Mouse (Mus musculus): ENCODE measurements around the gene Syt7.

The Syt7 gene

DNA sequence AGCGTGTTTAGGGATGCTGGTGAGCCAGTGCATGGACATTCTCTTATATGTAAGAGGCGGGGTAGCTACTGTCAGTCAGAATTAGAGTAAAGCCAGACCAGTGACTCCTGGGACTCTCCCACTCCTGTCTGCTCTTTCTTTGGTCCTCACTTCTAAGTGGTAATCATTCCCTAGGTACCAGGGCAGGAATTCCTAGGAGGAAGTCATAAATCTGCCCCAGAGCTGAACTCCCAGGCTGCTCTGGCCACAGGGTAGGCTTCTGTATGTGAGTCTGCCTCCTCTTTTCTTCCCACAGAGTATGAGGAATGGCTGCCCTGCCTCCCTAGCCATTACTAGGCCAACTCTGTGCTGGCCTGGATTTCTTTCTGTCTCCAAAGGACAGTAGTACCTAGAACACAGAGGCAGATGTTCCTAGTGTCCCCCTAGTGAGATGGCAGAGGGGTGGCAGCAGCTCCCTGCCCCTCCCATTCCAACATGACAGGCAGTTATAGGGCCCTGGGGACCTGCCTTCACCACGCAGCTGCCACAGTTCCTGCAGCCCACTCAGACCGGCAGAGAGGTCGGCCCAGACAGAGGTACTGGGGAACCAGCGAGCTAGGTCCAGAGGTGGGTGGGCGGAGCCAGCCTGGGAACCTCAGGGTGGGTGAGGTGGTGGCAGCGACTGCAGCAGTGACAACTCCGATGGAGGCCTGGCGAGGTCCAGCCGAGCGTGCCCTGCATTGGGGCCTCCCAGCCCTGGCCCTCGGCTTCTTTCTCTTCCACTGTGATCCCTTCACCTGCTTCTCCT lies 36.8 kb downstream of the Syt7 start:
- DNase-seq: no peak

DNA sequence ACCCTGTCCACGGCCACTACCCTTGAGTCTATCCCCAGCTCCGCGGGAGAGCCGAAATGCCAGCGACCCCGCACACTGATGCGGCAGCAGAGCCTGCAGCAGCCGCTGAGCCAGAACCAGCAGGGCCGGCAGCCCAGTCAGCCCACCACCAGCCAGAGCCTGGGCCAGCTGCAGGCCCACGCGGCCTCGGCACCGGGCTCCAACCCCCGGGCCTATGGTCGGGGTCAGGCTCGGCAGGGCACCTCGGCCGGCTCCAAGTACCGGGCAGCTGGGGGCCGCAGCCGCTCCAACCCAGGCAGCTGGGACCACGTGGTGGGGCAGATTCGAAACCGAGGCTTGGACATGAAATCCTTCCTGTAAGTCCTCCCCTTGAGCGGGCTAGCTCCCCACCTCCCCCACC lies 37.4 kb downstream of the Syt7 start:
- no peak for DNase-seq

DNA sequence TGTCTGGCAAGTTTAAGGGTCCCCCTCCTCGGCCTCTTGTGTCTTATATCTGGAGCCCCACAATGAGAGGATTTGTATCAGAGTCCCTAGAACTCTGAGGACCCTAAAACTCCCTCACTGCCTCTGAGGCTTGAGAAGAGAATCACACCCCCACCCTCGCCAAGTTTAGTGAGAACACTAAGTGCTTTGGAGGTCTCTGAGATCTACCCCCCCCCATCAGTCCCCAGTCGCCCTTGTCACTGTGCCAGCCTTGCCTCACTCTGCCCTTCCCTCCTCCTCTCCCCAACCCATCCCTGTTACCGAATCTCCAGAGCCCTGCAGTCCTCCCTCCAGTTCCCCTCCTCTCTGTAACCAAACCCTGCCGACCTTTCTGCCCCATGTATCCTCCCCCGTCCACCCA lies 37.9 kb downstream of the Syt7 start:
- DNase-seq: no peak

DNA sequence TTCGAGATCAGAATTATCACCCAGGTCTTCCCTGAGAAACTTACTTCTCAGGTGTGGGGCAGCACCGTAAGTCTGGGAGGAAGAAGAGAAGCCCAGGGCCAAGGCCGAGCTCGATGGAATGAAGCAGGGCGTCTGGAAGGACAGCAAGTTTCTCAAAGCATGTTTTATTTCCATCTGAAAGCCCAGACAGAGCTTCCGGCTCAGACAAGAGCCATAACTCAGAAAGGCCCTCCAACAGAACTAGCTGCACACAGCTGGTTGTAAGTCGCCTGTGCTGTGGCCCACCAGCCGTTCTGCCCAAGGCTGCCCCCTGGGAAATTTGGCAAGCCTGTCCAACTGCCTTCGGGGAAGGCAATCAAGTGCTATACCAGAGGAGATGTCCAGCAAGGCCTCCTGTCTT lies 38.5 kb downstream of the Syt7 start:
- DNase-seq: no peak

DNA sequence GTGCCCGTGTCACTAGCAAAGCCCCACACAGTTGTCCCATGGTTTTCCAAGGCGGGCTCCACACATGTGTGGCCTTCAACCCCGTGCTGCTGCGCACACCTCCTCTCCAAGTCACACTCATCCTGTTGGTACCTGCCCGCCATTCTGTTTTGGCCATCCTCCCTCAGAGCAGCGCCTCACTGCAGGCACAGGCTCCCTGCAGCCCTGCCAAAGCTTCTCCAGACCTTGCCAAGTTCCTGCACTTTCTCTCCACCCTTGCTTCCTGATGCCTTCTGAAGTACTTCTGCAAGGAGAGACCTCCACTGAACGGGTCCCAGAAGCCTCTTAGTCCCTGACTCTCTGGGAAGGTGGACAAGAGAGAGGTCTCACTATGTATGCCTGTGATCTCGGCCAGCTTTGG lies 40.5 kb downstream of the Syt7 start:
- peak; percentile 67 for DNase-seq

DNA sequence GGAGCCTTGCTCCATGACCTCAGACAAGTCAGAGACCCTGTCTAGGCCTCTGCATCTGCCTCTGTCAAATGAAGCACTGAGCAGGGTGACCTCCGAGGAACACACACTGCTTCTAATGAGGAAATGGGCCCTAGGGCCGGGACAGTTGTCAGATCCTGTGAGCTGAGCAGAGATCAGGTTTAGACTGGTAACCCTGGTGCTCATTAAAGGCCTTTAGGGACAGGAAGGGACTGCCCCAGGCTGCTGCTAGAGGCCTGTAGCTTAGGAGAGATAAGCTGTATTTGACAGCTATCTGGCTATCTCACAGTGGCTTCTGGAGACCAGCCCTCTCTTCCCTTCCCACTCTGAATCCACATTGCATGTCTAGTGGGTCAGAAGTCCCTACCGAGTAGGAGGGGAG lies 42.5 kb downstream of the Syt7 start:
- DNase-seq: peak; percentile 13

DNA sequence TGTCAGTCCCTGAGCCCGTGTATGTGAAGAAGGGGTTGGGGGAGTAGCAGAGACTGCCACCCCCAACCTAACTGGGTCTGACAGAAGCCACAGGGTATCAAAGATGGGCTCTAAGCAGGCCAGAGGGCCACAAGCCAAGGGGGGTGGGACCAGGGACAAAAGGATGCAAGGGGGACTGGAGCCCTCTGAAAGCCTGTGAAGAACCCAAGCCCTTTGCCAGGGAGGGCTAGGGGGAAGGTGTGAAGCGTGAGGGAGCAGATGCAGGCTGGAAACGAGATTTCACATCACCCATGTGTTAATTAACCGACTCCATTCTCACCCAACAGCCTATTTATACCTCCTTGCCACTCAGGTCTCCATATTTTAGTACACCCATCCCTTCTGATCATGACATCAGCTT lies 43.0 kb downstream of the Syt7 start:
- peak; percentile 35 for DNase-seq

DNA sequence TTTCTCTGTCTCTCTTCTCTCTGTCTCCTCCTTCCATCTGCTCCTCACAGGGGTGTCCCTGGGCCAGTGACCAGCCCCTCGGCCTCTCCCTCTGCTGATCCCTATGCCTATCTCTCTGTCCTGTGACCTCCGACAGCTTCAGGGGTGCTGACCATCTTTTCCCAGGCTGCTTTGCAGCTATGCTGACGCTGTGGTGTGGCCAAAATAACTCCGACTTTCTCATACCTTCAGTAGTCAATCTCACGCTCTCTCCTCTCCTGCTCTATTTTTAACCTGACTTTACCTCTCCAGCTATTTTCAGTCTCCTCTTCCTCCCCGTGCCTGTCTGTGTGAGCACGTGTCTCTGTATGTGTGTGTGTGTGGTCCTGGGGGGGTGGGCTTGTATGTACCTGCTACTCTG lies 44.3 kb downstream of the Syt7 start:
- no peak for DNase-seq

DNA sequence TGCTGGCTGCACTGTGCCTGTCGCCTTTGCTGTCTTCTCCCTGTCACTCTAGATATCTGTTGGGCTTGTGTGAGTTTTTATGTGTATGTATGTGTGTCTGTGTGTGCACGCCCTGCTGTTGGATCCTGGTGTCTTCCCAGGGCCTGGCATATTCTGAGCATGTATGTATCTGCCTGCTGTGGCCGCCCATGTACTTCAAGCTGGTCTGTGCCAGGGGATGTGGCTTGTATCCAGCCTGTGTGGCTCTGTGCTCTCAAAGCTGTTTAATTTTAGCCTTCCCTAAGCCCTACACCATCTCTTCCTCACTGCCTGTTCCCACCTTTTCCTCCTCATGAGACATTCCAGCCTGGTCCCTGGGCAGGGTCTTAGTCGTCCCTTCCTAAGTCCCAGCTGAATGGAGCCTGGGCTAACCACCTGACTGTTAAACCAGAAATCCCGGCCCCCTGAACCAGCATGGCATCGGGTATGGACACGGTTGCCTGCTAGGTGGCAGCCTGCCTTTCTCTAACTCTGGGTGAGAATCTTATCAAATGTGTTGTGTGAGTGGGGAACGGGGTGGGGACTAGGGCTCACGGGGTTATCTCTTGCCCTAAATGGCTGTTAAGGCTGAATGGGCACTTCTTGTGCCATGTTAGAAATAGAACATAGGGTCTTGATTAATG lies 45.1 kb downstream of the Syt7 start:
- peak; percentile 66 for DNase-seq

DNA sequence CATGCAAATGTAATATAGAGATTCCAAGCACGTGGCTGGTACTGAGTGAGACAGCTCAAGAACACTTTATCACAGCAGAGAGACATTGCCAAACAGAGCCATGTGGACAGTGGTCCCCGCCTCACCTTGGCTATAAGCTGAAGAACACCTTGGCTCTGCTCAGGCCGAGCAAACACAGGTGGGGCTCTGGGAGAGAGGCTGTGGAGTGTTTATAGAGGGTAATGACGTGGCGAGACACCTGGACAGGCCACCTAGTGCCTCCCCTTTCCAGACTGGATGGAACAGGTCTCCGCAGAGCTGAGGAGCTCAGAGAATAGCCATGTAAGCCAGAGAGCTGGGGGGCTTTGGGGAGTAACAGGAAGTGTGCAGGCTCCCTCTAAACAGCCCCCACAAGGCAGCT lies 46.0 kb downstream of the Syt7 start:
- DNase-seq: peak; percentile 37

DNA sequence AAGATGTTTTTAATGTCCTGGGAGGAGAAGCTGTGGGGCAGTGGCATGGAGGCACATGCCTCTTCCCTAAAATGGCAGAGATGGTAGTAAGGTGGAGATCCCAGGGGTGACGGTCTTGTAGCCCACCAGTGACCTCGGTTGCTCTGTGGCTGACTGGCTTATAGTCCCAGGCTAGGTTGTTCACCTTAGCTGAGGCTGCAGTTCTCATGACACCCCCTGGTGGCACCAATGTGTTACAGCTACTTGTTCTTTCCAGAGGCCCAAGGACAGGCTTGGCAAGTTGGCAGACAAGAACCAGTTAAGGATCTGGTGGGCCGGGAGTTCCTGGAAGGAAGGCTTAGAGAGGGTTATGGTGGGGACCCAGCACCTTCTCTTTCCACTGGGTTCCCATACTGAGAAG lies 47.0 kb downstream of the Syt7 start:
- peak; percentile 91 for DNase-seq

DNA sequence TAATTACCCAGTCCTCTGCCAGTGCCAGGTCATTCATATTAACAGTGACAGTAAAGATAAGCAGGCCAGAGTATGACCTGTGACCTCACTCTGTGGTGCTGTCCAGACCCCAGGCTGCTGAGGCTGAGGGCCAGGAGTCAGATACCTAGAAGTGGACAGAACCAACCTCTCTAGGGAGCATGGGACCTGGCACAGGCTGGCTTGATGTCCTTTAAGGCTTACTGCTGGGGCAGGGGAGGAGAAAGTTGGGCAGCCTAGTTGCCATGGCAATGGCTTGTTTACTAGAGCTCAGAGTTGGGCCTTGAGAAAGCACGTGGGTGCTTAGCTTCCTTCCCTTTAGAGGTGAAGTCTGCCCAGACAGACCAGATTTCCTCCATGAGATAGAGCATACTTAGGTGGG lies 47.8 kb downstream of the Syt7 start:
- DNase-seq: peak; percentile 36

DNA sequence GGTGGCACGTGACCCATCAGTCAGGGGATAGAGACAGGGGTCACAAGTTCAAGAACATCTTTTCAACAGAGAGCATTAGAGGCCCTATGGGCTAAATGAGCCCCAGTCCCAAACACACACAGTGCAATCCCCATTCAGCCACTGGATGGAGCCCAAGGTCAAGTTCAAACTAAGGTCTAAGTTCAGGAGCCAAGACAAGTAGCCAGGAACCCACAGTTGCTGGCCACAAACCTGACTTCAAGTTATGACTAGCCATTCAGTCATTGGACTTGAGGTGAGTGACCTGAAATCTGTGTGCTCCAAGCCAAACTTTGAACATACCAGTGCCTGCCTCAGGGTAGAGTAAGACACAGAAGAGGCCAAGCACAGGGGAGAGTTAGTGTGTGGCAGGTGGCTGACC lies 48.6 kb downstream of the Syt7 start:
- peak; percentile 35 for DNase-seq

DNA sequence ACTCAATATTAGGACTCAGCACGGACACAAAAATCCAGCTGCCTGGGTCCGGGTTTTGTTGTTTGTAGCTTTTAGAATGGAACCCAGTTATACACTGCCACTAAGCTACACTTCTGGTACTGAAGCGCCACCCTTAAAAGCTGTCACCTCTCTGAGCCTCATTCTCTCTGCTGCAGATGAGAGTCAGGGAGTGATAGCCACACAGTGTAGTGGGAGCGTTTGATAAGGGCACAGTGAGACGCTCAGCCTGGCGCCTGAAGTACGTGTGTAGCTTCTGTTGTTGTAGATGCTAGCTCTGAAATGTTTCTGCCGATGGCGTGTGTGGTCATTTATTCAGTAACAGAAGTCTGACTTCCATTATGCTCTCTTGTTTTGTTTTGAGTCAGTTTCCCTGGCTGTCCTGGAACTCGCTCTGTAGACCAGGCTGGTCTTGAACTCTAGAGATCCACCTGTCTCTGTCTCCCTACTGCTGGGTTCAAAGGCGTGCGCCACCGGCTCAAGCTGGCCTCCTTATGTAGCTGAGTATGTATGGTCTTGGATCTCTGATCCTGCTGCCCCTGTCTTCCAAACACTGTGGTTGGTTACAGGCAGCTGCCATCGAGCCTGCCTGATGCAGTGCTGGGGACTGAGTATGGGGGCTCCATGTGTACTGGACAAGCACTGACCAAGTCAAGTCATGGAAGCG lies 55.9 kb downstream of the Syt7 start:
- DNase-seq: no peak

DNA sequence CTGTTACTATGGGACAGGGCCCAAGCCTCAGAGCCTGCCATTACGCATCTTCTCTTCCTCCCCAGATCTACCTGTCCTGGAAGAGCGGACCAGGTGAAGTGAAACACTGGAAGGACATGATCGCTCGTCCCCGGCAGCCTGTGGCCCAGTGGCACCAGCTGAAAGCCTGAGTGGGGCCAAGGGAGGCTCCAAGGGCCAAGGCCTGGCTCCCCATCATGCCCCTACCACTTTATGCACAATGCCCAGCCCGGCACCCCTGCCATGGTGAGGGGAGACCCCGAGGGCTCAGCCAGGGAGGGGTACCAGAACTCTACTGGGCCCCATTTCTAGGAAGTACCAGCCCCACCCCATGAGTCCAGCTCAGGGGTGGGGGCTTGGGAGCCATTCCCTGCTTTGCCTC lies 59.4 kb downstream of the Syt7 start:
- no peak for DNase-seq

DNA sequence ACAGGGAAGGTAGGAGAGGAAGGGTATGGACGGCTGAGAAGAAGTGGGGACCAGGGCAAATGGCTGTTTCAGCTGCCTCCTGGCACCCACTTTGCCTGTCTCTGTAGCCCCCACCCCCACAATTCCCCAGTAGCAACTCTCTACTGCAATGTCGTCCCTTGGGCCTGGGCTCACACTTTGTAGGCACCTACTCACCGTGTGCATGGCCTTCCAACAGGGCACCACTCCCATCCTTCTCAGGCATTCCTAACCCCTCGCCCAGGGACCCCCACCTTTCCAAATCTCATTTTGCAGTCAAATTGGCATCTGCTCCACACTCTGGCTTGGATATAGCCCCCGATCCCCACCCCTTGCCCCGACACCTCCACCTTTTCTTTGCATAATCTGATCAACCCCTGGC lies 60.3 kb downstream of the Syt7 start:
- DNase-seq: no peak

DNA sequence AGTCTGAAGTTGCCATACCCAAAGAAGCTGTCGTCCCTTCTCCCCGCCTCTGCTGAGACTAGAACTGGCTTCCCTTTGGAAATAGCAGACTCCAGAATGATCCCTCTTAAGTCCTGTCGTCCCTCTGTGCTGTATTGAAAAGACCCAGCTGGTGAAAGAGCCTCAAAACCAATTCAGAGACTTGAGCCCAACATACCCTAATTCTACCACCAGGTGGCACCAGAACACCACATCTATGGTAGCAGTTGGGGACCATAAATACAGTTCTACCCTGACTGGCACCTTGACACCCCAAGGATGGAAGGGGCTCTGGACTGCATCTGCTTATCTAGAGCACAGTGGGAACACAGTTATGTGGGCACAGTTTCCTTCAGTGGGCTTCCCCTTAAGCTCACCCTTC lies 60.8 kb downstream of the Syt7 start:
- peak; percentile 78 for DNase-seq

DNA sequence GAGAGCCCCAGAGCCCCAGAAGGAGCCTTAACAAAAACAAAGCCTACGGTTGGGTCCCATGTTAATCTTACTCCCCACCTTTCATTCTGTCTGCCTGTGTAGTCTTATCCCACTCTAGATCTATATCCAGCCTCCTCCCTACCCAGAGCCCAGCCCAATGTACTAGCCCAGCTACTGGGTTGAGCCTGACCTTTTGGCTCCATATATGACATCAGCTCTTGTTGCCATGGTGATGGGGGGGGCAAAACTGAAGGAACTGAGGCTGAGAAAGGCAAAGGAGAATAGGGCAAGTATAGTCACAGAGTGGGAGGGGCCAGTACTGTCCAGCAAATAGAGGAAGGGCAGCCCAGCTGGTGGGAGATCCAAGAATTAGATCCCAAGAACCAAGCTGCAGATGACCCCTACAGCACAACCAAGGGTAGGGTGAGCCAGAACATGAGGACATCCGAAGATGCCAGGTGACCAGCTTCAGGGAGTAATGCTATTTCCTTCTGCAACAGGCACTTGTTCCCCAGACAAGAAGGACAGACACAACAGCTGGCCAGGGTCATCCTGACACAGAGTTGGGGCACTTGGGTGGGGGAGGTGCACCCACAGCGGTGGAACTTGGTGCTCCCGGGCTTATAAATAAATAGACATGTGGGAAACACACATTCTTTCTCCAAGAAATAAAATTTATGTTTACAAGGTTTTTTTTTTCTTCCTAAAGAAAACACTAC lies 66.0 kb downstream of the Syt7 start:
- DNase-seq: no peak

DNA sequence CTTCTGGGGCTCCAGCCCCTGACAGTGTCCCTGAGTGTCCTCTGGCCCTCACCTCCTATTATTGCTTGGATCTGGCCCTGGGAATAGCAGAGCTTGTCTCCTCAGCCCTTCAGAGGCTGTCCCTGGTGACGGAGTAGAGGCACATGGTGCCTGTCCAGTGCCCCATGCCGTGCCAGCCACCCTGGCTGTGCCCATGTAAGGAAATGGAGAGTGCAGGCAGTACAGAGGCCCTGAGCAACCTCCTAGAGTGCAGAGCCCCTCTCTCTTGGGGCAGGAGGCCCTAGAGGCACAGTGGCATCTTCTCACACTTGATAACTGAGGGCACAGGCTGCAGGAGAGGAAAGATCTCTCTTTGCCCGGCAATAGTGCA lies 66.5 kb downstream of the Syt7 start:
- no peak for DNase-seq

DNA sequence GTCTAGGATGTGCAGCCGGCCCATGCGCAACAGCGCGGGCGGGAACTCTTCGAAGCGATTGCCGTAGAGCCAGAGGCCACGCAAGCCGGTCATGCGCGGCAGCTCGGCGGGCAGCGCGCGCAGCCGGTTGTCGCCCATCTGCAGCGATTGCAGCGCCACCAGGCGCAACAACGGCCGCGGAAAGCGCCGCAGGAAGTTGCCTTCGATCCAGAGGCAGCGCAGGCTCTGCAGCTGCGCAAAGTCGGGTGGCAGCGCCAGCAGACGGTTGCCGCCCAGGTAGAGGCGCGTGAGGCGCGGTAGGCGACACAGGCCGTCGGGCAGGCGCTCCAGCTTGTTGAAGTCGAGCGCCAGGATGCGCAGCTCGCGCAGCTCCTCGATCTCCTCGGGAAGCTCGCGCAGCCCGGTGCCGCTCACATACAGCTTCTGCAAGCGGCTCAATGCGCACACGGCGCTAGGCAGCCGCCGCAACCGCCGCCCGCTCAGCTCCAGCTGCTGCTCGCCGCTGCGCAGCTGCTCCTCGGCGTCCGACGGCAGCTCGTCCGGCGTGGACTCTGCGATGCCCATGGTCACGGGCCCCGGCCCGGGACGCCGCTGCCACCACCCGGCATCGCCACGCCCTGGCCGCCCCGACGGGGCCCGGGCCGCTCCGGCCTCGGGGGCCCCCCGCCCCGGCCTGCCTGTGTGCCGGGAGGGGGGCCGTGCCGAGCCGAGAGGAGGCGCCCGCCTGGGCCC lies 68.0 kb downstream of the Syt7 start, which contains the start of gene Lrrc10b:
Gene Lrrc10b, minus strand, starts transcription at position 722 of the 732 bp plus-strand sequence.
- no peak for DNase-seq

DNA sequence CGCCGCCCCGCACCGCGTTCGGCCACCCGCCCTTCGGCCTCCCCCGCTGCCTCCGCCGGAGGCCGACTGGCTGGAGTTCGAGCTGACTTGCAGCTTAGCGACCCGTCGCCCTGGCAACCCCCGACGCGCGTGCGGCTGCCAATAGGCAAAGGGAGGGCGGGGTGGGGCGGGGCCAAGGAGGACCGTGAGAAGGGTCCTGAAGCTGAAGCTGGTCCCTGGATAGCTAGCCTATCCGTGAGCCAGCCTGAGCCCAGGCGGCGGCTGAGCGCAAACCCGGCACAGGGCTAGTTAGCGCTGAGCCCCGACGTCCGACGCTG lies 68.6 kb downstream of the Syt7 start:
- DNase-seq: no peak

DNA sequence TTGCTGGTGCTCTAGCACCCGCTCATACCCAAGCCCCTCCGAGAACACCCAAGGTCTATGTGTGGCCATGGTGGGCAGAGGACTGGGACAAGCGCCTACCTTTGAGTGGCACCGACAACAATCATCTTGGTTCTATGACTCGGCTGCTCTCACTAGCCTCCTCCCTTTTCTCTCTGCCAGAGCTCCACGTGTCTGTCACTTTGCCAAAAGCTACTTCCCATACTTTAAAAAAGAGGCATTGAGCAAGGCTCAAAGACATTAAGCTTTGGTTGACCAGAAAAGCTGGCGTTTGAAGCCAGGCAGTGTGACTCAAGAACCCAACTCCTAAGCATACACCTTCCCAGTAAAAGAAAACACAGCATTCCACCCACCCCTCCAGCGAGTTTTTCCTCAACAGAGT lies 69.2 kb downstream of the Syt7 start:
- no peak for DNase-seq

DNA sequence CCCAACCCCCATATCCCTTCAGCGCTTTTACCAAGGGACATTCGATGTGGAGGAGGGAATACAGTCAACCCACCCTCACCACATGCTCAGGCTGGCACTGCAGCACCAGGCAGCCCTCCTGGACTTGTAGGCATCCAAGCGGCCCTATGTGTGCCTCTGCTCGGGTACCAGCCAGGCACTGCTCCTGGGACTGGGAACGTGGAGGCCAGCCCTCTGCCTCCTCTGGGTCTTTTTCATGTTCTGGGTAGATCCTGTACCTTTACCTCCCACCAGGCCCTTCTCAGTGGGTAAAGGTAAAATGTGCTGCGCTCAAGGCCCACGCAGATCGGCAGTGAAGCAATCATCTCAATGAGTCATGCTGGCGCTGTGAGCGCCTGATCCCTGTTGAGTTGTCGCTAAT lies 71.0 kb downstream of the Syt7 start:
- DNase-seq: no peak
